Mouse (Mus musculus) fat pad, adult 2 months (tissue): Measurements from ENCODE around the gene Lrrc8d.

Experiments used
- DNase-seq: peaks from one replicate; pipeline ENCODE4 v3.0.0-alpha.2; 2011; ENCODE audit warnings: low read depth, low spot score; ENCODE audit errors: extremely low read depth

Gene Lrrc8d

GRCm38 (mm10) chr5:105764369-105764768, 64.6 kb downstream of the Lrrc8d start:
- DNase-seq = no peak

GRCm38 (mm10) chr5:105765386-105765785, 65.6 kb downstream of the Lrrc8d start:
- no peak for DNase-seq

- no peak for DNase-seq
Measured at GRCm38 (mm10) chr5:105776368-105776767, 76.6 kb downstream of the Lrrc8d start.

GRCm38 (mm10) chr5:105776978-105777593, 77.3 kb downstream of the Lrrc8d start:
- no peak for DNase-seq

- no peak for DNase-seq
Measured at GRCm38 (mm10) chr5:105777645-105778044, 77.9 kb downstream of the Lrrc8d start.

- no peak for DNase-seq
Measured at GRCm38 (mm10) chr5:105778189-105778588, 78.4 kb downstream of the Lrrc8d start.

GRCm38 (mm10) chr5:105778723-105779122, 79.0 kb downstream of the Lrrc8d start:
- DNase-seq = no peak

GRCm38 (mm10) chr5:105779331-105779730, 79.6 kb downstream of the Lrrc8d start:
- peak; percentile 46 for DNase-seq

- DNase-seq = no peak
Measured at GRCm38 (mm10) chr5:105783848-105784247, 84.1 kb downstream of the Lrrc8d start.

GRCm38 (mm10) chr5:105784724-105785123, 85.0 kb downstream of the Lrrc8d start:
- DNase-seq = no peak

- no peak for DNase-seq
Measured at GRCm38 (mm10) chr5:105787577-105787976, 87.8 kb downstream of the Lrrc8d start.

GRCm38 (mm10) chr5:105789801-105790200, 90.0 kb downstream of the Lrrc8d start:
- no peak for DNase-seq

GRCm38 (mm10) chr5:105792331-105792801, 92.6 kb downstream of the Lrrc8d start:
- no peak for DNase-seq

- DNase-seq = no peak
Measured at GRCm38 (mm10) chr5:105792853-105793547, 93.2 kb downstream of the Lrrc8d start.

- no peak for DNase-seq
Measured at GRCm38 (mm10) chr5:105793548-105793940, 93.8 kb downstream of the Lrrc8d start.

GRCm38 (mm10) chr5:105798421-105798820, 98.7 kb downstream of the Lrrc8d start:
- DNase-seq = no peak

GRCm38 (mm10) chr5:105799850-105800635, 100.3 kb downstream of the Lrrc8d start:
- no peak for DNase-seq

GRCm38 (mm10) chr5:105801031-105801529, 101.3 kb downstream of the Lrrc8d start:
- no peak for DNase-seq

GRCm38 (mm10) chr5:105805955-105806354, 106.2 kb downstream of the Lrrc8d start:
- DNase-seq = no peak

- no peak for DNase-seq
Measured at GRCm38 (mm10) chr5:105807461-105807860, 107.7 kb downstream of the Lrrc8d start.

GRCm38 (mm10) chr5:105809056-105809455, 109.3 kb downstream of the Lrrc8d start:
- DNase-seq = no peak

GRCm38 (mm10) chr5:105813036-105813435, 113.3 kb downstream of the Lrrc8d start:
- no peak for DNase-seq
